Mouse (Mus musculus): ENCODE measurements around the gene Slc13a2.

DNA sequence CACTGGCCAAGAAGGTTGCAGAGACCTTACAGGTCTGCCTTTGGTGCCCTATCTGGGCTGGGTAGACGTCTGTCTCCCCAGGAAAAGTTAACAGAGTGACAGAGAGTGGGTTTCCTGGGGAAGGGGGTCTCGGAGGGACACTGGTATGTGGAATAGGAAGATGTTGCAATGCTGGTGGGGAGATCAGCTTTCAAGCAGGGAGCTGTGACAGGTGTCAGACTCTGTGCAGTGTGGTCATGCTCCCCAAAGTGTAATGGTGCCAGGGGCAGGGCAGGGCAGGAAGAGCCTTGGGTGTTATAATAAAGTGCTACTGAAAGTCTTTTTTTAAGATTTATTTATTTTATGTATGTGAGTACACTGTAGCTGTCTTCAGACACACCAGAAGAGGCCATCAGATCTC, 28.3 kb upstream of the Slc13a2 start:
- TF ChIP-seq EP300 (IDR thresholded peaks at IDR 0.05; ENCODE audit: low read depth) = no peak
- TF ChIP-seq CTCF (IDR thresholded peaks at IDR 0.05; ENCODE audit: low read depth) = no peak
